Mouse (Mus musculus) E14TG2a.4 (cell line): ENCODE measurements around the gene Gm31371.
"Not testable (repeated sequence)": the region's sequence is repeated elsewhere in the genome, so short reads cannot be mapped to it uniquely, and the experiment has no call there.

Source experiments
- H3K27me3 ChIP-seq: 2 replicates; pipeline ENCODE4 v1.6.1; 2014; ENCODE audit warnings: low read length, control low read depth; ENCODE audit not compliant: insufficient read depth
- H3K36me3 ChIP-seq: 2 replicates; pipeline ENCODE4 v1.6.1; 2014; ENCODE audit warnings: low read length, control low read depth; ENCODE audit not compliant: insufficient read depth
- H3K4me1 ChIP-seq: replicated peaks from 2 replicates; pipeline ENCODE4 v1.6.1; 2014; ENCODE audit warnings: low read depth, low read length, control low read depth
- H3K4me3 ChIP-seq: replicated peaks from 2 replicates; pipeline ENCODE4 v1.5.1; 2014; ENCODE audit warnings: mild to moderate bottlenecking, low read length
- H3K9me3 ChIP-seq: 2 replicates; pipeline ENCODE4 v1.6.1; 2014; ENCODE audit warnings: low read length, control low read depth
- CTCF ChIP-seq: conservative IDR thresholded peaks from 2 replicates; pipeline ENCODE4 v1.5.1; 2014; ENCODE audit warnings: low read length
- NANOG ChIP-seq: IDR thresholded peaks from 2 replicates; pipeline ENCODE4 v1.6.1; 2014; ENCODE audit warnings: borderline replicate concordance, low read length, mixed read lengths
- POU5F1 ChIP-seq: IDR thresholded peaks from 2 replicates; pipeline ENCODE4 v1.6.1; 2014; ENCODE audit warnings: low read length, borderline replicate concordance

Gene Gm31371

GRCm38 (mm10) chr8:19903092-19903491 is at the start of gene Gm31371:
Gm31371 (plus strand) TSS chr8:19903392.
- not testable (repeated sequence) for H3K4me1 ChIP-seq, H3K27me3 ChIP-seq

GRCm38 (mm10) chr8:19906425-19907055 is 3.3 kb downstream of the Gm31371 start:
- H3K36me3 ChIP-seq, H3K4me3 ChIP-seq, H3K9me3 ChIP-seq, H3K4me1 ChIP-seq, H3K27me3 ChIP-seq: not testable (repeated sequence)

More at GRCm38 (mm10) chr8:19903092-19903491, at the start of gene Gm31371:
- not testable (repeated sequence) for H3K4me3 ChIP-seq, H3K9me3 ChIP-seq, H3K36me3 ChIP-seq

DNA sequence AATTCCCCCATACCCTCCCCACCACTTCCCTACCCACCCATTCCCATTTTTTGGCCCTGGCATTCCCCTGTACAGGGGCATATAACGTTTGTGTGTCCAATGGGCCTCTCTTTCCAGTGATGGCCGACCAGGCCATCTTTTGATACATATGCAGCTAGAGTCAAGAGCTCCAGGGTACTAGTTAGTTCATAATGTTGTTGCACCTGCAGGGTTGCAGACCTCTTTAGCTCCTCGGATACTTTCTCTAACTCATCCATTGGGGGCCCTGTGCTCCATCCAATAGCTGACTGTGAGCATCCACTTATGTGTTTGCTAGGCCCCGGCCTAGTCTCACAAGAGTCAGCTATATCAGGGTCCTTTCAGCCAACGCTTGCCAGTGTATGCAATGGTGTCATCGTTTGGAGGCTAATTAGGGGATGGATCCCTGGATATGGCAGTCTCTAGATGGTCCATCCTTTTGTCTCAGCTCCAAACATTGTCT is 5.7 kb downstream of the Gm31371 start:
- not testable (repeated sequence) for H3K4me3 ChIP-seq, H3K4me1 ChIP-seq, H3K36me3 ChIP-seq, H3K9me3 ChIP-seq, H3K27me3 ChIP-seq

DNA sequence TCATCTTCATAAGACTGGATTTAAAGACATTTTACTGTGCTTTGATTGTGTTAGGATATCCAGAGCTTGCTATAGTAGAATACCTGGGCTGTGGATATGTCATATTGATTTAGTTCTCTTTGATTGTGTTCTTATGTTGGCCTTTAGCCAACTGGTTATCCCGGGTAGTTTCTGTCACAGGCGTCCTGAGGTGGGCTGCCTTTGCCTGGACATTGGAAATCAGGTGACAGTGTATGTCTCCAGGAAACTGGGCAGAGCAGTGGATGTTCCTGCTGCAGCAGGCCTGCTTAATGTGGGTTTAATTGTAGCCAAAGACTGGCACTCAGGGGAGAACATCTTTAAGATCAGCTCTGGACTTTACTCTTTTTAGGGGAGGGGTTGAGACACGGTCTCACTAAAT is 15.9 kb downstream of the Gm31371 start:
- not testable (repeated sequence) for H3K9me3 ChIP-seq, H3K27me3 ChIP-seq, H3K4me3 ChIP-seq, H3K4me1 ChIP-seq, H3K36me3 ChIP-seq

- not testable (repeated sequence) for H3K4me3 ChIP-seq, H3K27me3 ChIP-seq, H3K4me1 ChIP-seq, H3K36me3 ChIP-seq, H3K9me3 ChIP-seq
Observed at GRCm38 (mm10) chr8:19934274-19934673, 31.1 kb downstream of the Gm31371 start.

DNA sequence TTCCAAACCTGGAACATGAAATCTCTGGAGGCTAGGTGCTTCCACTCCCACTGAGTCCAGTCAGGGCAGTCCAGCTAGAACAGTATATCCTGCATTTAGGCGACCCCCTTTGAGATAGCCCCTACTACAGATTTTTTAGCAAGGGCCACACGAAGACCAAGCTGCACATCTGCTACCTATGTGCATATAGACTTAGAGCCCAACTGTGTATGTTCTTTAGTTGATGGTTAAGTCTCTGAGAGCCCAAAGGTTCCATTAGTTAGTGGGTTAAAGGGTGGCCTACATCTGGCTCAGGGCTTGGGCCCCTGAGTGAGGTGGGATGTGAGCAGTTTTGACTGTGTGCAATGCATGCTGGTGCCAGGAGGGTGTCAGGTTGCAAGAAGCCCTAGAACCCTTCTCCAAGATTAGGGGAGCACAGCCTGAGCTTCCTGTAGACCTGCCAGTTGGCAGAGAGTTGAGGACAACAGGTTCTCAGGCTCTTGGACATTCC is 32.4 kb downstream of the Gm31371 start:
- not testable (repeated sequence) for H3K27me3 ChIP-seq, H3K9me3 ChIP-seq

GRCm38 (mm10) chr8:19960935-19961334 is 57.7 kb downstream of the Gm31371 start:
- Histone ChIP-seq H3K9me3 (no peaks in the 10 kb centered on the region), H3K27me3 (no peaks in the 10 kb centered on the region), H3K4me1 (no peaks in the 10 kb centered on the region), H3K36me3 (no peaks in the 10 kb centered on the region), H3K4me3 (no peak overlapping the region)
- TF ChIP-seq NANOG (no peak), CTCF (no peak), POU5F1 (no peak)

More for the DNA sequence above, 32.4 kb downstream of the Gm31371 start:
- not testable (repeated sequence) for H3K36me3 ChIP-seq, H3K4me1 ChIP-seq, H3K4me3 ChIP-seq

GRCm38 (mm10) chr8:19963766-19964165 is 60.6 kb downstream of the Gm31371 start:
- not testable (repeated sequence) for H3K27me3 ChIP-seq, H3K4me3 ChIP-seq, H3K9me3 ChIP-seq, H3K4me1 ChIP-seq, H3K36me3 ChIP-seq

- not testable (repeated sequence) for H3K9me3 ChIP-seq, H3K4me3 ChIP-seq, H3K36me3 ChIP-seq, H3K27me3 ChIP-seq, H3K4me1 ChIP-seq
Observed at GRCm38 (mm10) chr8:19968151-19968550, 65.0 kb downstream of the Gm31371 start.

GRCm38 (mm10) chr8:19975237-19975636 is 72.0 kb downstream of the Gm31371 start:
- H3K9me3 ChIP-seq, H3K4me3 ChIP-seq, H3K36me3 ChIP-seq, H3K4me1 ChIP-seq, H3K27me3 ChIP-seq: not testable (repeated sequence)
